Mouse (Mus musculus) 416B (cell line): ENCODE data around the gene Cx3cl1.

Source experiments
- DNase-seq: peaks from one replicate; pipeline ENCODE4 v3.0.0; 2011; ENCODE audit warnings: low read depth

The Cx3cl1 gene

DNA sequence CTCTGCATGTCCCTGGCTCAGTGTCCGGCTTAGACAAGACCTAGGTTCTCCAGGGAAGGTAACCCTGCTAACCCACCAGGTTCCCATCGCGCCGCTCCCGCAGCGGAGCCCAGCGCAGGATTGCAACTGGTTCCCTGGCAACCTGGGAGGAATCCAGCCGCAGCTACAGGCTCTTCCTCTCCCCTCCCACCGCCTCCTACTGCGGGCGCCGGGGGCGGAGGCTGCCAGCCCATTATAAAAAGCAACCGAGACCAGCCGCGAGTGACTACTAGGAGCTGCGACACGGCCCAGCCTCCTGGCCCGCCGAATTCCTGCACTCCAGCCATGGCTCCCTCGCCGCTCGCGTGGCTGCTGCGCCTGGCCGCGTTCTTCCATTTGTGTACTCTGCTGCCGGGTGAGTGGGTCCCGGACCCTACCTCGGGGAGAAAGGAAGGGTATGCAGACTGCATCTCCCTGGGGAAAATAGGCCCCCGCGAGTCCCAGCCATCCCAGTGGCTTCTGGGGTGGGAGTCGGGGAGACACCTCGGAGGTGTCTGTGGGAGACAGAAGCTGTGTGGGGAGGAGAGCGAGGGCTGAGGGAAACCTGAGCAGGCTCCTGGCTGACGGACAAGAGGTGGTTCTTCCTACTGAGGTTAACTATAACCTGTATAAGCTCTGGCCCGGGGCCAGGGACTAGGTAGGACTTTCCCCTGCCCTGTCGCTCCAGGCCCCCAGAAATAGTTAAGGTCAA lies at the start of gene Cx3cl1:
Gene Cx3cl1 (plus strand): TSS at position 69 of the 730 bp plus-strand sequence.
- peak; percentile 73 for DNase-seq

DNA sequence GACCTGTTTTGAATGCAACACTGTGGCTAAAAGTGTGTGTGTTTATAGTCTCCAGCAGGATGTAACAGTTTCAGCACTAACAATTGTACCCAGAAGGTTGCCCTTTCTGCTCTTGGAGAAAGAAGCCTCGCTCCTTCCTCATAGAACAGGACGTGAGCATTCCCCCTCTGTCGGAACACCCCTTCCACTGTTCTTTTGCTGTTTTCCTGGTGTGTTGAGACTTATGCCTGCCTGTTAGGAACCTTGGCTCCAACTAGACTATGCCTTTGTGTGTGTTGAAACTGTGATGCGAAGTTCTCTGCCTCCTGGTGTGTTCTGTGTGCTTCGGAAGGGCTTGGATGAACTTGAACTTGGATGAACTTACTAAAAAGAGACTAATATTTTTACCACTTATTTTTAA lies 45.8 kb upstream of the Cx3cl1 start:
- DNase-seq, result no peak

DNA sequence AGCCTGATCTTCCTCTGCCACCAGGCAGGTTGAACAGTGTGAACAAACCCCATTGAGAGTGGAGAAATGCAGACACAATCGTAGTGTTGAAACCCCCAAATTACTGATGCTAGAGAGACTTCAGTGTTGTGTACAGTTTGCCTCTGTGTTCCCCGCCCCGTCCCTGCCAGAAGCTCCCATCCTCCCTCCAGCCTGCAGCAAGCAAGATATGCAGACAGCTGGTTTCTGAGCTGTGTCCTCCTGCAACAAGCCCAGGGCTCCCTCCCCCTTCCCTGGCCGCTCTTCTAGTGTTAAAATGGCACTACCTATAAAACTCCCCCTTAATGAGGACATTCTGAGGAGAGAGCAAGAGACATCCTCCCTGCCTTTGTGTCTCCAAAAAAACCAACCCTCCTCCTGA lies 42.5 kb upstream of the Cx3cl1 start:
- DNase-seq, result no peak

DNA sequence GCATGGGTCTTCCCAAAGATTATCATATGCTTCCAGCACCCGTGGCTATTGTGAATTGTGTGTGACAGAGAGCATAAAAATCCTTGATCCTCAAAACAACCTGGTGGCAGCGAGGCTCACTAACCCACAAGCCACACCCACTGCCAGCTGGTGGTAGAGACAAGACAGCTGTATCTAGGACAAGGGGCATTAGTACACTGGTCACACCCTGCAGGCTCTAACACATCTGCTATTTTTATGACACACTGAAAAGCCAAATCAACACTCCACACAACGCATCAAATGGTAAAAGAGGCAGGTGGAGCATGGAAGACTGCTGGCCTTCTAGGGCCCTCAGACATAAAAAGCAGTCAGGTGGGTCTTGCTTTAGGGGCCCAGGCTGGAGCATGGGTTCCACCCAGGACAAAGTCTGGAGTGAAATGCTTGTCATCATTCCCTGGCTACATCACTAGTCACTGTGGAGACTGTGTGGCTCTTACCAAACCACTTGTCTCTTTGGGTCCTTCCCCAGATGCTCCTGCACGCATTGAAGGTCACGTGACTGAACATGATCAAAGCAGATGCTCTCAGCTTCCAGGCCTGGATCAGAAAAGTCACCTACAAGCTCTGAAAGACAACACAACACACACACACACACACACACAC lies 37.9 kb upstream of the Cx3cl1 start:
- DNase-seq, result peak; percentile 30

DNA sequence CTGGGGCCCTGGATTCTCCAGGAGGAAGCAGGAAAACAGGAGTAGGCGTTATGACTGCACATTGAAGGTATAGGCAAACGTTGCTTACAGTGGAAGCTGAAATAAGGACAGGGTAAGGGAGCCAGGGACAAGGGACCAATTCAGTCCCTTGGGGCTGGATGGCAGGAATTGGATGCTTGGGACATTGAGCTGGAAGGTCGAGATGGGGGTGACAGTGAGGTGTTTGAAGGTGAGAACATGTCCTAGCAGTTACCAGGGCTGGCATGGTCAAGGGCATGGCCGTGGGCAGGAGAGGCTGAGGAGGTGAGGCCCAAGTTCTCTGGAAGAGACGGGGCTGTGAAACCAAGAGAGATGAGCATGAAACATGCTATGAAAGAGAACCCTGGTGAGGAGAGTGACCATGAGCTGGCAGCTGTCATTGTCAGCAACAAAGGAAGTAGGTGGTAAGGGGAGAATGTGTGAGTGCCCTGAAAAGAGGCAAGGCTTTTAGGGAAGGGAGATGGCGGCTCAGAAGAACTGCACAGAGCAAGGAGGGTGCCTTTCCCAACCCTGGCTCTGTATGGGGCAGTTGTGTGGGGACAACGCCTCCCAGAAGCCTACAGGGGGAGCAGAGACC lies 37.0 kb upstream of the Cx3cl1 start:
- peak; percentile 18 for DNase-seq

DNA sequence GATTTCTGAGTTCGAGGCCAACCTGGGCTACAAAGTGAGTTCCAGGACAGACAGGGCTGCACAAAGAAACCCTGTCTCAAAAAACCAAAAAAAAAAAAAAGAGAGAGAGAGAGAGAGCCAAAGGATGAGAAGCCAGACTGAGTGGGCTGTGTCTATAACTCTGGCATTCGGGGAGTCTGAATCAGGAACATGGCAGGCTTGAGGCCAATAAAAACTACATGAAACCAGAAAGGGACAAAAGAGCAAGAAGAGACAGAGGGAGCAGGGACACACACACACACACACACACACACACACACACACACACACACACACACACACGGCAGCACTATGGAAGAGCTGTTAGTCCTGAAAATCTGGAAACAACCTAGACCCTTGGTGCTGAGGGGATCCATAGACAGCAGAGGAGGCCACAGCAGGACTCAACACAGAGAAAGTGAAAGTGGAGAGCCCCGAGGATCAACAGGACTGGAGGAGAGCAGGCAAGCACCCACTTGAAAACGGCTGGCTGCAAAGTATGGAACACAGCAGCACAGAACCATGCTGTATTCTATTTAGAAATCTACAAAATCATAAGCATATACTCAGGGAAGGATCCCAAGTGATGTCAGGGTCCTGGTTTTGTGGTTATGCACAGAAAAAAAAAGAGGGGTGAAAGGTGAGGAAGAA lies 36.2 kb upstream of the Cx3cl1 start:
- DNase-seq, result peak; percentile 59

DNA sequence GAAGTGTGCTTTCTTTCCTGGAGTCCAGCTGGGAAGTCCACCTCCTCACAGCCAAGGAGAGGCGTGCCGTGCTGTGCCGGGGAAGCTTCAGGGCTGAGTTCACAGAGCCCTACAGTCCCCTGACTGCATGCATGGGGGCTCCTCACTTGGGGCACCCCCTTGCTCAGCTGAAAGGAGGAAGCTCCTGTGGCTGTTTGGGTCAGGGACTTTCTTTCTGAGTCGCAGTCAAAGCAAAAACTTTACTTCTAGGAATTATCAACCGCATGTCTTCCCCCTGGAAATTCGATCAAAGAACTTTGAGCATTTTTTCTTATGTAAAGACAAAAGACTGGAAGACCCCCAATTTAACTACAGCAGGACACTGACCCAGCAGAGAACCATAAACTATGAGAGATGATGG lies 32.0 kb upstream of the Cx3cl1 start:
- no peak for DNase-seq

DNA sequence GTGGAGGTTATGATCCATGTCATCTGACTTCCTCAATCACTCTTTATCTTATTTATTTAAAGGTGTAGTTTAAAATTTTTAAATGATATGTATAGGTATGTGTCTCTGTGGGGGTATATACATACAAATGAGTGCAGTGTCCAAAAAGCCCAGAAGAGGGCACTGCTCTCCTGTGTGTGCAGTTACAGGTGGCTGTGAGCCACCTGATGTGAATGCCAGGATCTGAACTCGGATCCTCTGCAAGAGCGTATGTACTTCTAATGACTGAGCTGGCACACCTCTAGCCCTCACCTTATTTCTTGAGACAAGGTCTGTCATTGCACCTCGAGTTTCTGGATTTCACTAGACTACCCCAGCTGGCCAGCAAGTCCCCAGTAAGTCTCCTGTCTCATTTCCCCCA lies 31.2 kb upstream of the Cx3cl1 start:
- peak; percentile 16 for DNase-seq

DNA sequence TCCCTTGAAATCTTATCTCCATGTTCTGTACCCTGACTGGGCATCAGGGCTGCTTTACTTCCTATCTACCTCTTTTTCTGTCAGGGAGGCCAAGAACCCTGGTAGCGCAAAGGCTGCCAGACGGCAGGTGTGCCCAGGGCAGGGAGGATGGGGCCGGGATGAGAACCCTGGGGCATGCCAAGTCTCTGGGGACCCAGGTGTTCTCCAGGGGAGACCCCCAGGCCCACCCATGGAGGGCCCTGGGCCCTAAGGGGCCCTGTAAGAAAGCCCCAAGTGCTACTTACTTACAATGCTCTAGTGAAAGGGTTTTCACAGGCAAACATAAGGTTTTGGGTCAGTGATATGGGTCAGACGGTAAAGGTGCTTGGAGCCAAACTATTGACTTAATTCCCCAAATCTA lies 30.1 kb upstream of the Cx3cl1 start:
- DNase-seq, result no peak

DNA sequence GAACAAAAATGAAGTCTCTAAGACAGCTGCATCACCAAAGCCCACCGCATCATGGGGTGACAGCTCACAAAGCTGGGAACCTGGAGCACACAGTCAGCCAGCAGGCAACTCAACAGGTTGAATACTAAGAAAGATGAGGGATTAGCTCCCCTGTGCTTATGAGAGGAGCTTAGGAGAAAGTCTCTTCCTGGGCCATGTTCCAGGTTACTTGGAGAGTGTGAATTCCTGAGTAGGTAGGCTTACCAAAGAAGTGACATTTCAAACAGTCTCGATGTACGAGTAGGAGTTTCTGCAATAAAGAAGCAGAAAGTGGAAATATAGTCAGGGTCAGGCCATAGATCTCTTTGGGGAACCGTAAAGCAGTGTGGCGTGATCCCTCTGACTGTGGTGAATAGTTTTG lies 27.3 kb upstream of the Cx3cl1 start:
- no peak for DNase-seq

DNA sequence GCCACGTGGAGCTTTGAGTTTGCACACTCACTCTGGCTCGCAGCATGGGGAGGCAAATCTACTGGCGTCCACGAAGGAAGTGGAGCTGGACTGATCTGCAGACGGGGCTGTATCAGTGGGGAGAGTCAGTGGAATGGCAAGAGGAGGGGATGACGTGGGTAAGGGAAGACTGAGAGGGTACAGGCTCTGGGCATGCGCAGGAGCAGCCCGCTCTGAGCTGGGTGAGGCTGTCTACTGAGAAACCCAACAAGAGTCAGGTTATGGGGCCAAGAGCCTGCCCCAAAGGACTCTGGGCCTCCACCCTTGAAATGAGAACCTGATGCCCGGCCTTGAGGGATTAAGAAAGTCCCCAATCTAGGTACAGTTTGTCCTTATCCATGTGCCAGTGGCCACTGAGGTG lies 26.8 kb upstream of the Cx3cl1 start:
- DNase-seq, result no peak

DNA sequence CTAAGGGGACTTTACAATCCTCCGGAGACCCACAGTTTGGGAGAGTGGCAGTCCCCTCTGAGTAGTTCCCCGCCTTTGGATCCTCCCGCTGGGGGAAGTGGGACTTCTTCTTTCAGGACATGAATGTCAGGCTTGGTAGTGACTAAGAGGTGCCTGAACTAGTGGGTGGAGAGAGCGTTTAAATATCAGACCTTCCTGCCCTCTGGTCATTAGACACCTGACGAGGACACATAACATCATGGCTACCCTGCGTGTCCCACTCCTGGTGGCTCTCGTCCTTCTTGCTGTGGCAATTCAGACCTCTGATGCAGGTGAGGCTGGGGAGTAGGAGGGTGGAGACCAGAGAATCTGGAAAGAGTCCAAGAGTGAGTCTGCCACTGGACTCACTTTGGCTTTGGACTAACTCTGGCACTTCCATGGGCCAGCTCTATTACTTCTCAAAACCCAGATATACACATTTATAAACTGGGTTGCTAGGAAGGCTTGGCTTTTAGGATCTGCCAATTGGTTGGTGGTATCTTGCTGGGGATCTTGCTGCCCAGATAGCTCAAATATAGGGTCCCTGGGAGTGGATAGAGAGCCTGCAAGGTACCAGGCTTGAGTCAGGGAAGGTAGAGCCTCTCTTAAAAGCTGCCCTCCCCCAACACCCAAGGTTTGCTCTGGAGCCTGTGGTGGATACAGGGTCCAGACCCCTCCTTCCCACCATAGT lies 26.2 kb upstream of the Cx3cl1 start, which contains the start of gene Ccl22:
Gene Ccl22 (plus strand): TSS at position 115 of the 709 bp plus-strand sequence.
- DNase-seq, result no peak

DNA sequence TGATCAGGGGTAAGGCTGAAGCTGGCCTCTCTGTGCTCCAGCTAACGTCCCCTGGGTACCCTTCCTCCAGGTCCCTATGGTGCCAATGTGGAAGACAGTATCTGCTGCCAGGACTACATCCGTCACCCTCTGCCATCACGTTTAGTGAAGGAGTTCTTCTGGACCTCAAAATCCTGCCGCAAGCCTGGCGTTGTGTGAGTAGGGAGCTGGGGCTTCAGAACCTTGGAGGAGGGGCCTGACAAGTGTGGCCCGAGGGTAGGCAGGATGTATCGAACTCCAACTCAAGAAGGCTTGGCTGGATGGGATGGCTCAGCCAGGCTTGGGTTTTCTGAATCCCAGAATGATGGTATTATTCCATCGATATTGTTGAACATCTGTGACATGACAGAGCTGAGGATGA lies 25.0 kb upstream of the Cx3cl1 start:
- DNase-seq, result no peak

DNA sequence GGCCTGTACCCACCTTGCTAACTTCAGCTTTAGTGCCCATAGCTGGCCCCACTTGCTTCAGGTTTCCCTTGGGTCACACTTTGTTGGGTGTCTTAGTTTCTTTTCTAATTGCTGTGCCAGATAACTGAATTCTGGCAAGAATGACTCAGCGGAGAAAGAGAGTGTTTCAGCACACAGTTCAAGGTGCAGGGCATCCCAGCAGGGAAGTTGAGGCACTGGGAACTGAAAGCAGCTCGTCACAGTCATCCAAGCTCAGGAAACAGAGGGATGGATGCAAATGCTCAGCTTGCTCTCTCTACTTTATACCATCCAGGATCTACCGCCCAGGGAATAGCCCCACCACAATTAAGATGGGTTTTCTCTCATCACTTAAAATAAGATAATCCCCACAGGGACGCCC lies 23.4 kb upstream of the Cx3cl1 start:
- DNase-seq, result no peak

DNA sequence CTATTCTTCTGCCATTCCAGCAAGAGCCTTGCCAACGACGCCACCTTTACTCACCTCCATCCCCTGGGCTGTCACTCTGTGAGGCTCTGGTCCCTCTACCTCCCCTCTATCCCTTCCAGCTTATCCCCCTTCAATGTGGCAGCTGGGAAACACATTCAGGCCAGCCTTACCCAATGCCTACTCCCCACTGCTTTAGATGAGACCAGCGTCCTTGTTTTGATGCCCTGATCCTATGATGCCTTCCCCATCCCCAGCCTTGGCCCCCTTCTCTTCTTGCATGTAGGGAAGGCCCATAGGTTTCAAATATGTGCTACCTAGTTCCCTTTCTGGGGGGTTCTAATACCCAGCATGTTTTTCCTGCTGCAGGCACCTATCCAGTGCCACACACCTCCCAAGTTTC lies 21.9 kb upstream of the Cx3cl1 start:
- no peak for DNase-seq

DNA sequence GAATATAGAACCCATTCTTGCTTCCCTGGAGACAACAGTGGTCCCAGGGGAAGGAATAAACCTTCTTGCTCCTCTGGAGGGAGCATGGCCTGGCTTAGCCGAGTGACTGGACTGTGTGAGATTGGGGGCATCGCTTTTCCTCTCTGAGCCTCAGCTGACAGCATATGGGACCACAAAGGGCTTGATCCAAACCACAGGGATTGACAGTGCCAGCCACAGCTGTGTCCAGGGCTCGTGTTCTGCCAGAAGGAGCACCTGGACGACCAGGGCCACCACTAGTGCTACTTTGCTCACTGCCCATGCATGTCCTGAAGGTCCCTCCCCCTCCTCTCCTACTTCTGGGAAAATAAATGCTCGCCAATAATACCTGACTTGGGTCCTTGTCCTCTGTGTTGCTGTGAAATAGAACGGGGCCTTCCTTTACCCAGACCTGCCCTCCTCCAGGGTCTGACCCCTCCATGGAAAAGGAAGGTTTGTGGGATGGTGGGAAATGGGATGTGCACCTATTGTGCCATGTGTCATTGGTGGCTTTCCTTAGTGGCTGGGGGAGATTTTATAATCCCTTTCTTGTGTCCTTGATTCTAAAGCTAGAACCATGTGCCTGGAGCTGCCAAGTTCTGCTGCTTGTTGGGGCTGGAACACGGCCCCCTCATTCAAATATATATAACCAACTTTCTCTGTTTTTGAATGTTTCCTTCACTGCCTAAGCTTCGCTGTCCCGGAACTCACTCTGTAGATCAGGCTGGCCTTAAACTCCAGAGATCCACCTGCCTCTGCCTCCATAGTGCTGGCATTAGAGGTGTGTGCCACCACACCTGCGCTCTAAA lies 20.6 kb upstream of the Cx3cl1 start:
- no peak for DNase-seq

DNA sequence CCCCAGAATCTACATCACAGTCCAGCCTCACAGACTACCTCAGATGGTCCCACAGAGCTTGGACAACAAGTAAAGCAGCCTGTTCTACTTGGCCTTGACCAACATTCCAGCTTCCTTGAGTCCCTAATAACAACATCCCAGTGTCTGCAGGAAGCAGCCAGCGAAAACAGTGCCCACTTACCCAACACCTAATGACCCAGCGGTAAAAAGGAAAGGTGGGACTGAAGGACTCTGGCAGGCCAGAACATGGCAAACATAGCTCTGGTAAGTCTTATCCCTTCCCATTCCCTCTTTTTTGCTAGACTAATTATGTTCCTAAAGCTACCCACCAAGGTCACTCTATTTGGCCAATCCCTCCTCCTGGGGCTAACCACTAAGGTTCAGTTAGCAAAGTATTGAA lies 17.8 kb upstream of the Cx3cl1 start:
- DNase-seq, result no peak

DNA sequence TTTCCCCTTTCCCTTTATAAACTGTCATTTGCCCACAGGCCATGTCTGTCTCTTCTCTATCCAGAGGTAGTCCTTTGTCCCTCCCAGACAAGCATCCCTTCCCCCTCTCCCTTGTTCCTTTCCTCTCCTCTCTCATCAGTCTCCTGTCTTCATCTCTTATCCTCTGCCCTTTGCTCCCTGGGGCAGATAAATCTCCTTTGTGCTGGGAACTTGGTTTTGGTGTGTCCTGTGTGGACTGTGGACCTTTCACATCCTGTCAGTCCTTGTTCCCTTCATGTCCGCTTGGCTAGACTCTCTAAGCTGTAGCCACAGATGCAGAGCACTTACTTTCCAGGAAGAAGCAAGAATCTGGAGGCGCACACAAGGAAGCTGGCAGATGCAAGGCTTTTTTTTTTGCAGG lies 17.3 kb upstream of the Cx3cl1 start:
- DNase-seq, result no peak

DNA sequence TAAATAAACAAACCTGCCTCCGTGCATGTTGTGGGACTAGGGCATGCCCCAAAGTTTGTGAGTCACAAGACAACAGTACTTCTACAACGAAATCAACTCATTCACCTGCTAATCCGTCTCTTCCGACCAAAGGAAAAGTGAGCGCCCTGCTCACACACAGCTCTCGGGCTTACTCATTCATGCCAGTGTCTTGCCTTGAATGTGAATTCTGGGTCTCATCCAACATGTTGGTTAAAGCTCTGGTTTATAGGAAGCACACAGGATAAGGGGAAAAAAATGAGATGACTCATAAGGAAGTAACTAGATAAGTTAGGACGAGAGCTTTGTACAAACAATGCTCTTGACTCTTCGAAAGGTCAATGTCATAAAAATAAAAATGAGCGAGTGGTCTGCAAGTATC lies 4.8 kb upstream of the Cx3cl1 start:
- peak; percentile 83 for DNase-seq

DNA sequence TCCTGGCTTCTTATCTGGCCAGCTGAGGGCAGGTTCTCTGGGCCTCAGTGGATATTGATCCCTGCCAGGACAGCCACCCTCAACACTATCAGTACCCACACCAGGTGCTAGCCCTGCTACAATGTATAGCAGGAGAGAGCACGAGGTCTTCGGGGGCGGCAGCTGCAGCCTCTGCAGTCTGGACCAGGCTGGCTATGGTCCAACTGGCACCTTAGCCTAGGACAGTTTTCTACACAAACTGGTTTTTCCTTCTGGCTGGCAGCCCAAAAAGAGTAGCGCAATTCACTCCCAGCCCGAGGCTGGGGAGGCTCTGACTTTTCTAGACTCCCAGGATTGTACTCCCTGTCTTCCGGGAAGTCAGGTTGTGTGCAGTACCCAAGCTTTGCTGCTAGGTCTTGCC lies 864 bp upstream of the Cx3cl1 start:
- DNase-seq, result no peak

DNA sequence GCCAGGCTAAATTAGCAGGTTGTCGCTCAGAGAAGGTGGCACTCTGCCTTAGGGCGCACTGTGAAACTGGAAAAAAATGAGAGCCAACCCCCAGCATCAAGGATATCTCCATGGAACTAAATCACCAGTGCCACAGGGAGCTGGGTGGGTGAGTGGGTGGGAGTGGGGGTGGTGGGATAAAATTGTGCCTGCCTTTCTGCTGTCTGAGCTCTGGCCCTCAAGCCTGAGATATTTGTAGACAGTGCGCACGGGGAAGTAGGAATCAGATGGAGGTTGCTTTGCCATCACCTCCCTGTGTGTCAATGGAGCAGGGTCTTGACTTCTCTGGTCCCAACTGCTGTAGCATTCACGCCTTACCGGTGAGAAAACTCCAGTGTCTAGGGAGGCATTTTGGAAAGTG lies 1.2 kb downstream of the Cx3cl1 start:
- no peak for DNase-seq
